ENCODE assay signal across 11 mouse cellular contexts in genomic region chr7:24391077-24391476, GRCm38 (mm10). TPM values are rescaled to one million over a fixed set of nuclear protein-coding genes. Genes with fewer than 3 reads are reported as not detected.
DNase-seq lines count a peak whose midpoint lies in the region; ATAC-seq and TF ChIP-seq lines count a peak whose summit lies in the region.
"Had no signal": no experiment of that assay in that cellular context is flagged by ENCODE, and none has a peak within 500 bp of the region (broad histone marks: within the 10 kb centered on the region; RNA-seq: fewer than 3 reads in every experiment).

No protein-coding gene starts in this region.

- ATAC-seq in lung, postnatal 0 days: 0 out of 2 replicates have a peak, but pooled peaks have one; percentile 55
- peak; percentile 72 for ATAC-seq in stomach, postnatal 0 days (ENCODE audit: low FRiP score, low TSS enrichment)
- no peak for ATAC-seq in megakaryocyte, adult 5-6 weeks (ENCODE audit: poor library complexity, severe bottlenecking)

- WGBS in lung, postnatal 0 days: 12% methylated on average over 5 of the region's 5 CpGs
- WGBS in stomach, postnatal 0 days: 5% methylated on average over 5 of the region's 5 CpGs

- no peaks in the 10 kb centered on the region for H3K36me3 ChIP-seq in lung, postnatal 0 days (ENCODE audit: insufficient read depth, low read length)
- H3K36me3 ChIP-seq in stomach, postnatal 0 days (ENCODE audit: control insufficient read depth, insufficient read depth, low read length): no peaks in the 10 kb centered on the region
- H3K36me3 ChIP-seq: heart, embryonic 15.5 days had no signal

- TF ChIP-seq EP300 in lung, postnatal 0 days (IDR thresholded peaks at IDR 0.05): no peak
- no peak for TF ChIP-seq EP300 in stomach, postnatal 0 days (optimal IDR thresholded peaks at IDR 0.05)

- DNase-seq in adrenal gland, adult (ENCODE audit: inconsistent age in 2 of 2, low spot score in 1 of 2): peak; percentile 64 to 69
- DNase-seq in adrenal gland, postnatal 10 days: no peak
- no peak for DNase-seq in lung, postnatal 0 days (ENCODE audit: low spot score)
- DNase-seq in lung, adult 18-20 months: no peak
- DNase-seq in kidney, postnatal 4 days: peak; percentile 39 to 58
- DNase-seq in stomach, postnatal 0 days (ENCODE audit: low spot score): peak; percentile 39
- DNase-seq in c-Kit-positive CD71-positive TER-119-positive erythroid progenitor cells, embryonic 14.5 days (ENCODE audit: low spot score): no peak
- DNase-seq: cerebellum, postnatal 25 days had no signal

- H3K4me2 ChIP-seq in lung, postnatal 0 days (replicated peaks; ENCODE audit: low read depth, low read length): no peak overlapping the region
- peak overlapping the region; percentile 34 for H3K4me2 ChIP-seq in stomach, postnatal 0 days (replicated peaks; ENCODE audit: low read depth)
- H3K4me2 ChIP-seq: heart, embryonic 15.5 days; liver, embryonic 15.5 days had no signal

- H3K4me3 ChIP-seq in lung, postnatal 0 days (ENCODE audit: low read depth, low read length): no peak overlapping the region
- H3K4me3 ChIP-seq in stomach, postnatal 0 days (ENCODE audit: low read depth, low read length): no peak overlapping the region
- H3K4me3 ChIP-seq: heart, embryonic 15.5 days; liver, embryonic 15.5 days had no signal

- TF ChIP-seq CTCF in lung, postnatal 0 days (IDR thresholded peaks at IDR 0.05): no peak
- no peak for TF ChIP-seq CTCF in stomach, postnatal 0 days (IDR thresholded peaks at IDR 0.05; ENCODE audit: low read depth)

- no peaks in the 10 kb centered on the region for H3K4me1 ChIP-seq in lung, postnatal 0 days (ENCODE audit: insufficient read depth, low read depth, low read length)
- no peaks in the 10 kb centered on the region for H3K4me1 ChIP-seq in stomach, postnatal 0 days (replicated peaks; ENCODE audit: control insufficient read depth, insufficient read depth)

- H3K9me3 ChIP-seq in lung, postnatal 0 days (ENCODE audit: low read length): no peaks in the 10 kb centered on the region
- no peaks in the 10 kb centered on the region for H3K9me3 ChIP-seq in stomach, postnatal 0 days (ENCODE audit: control insufficient read depth, low read length)
- H3K9me3 ChIP-seq: heart, embryonic 15.5 days; liver, embryonic 15.5 days had no signal

- H3K27ac ChIP-seq in lung, postnatal 0 days (ENCODE audit: low read length): no peak overlapping the region
- peak overlapping the region; percentile 65; the same call in 1 of the 2 replicates for H3K27ac ChIP-seq in stomach, postnatal 0 days (replicated peaks)
- H3K27ac ChIP-seq: heart, embryonic 15.5 days; liver, embryonic 15.5 days had no signal

- no peak overlapping the region for H3K9ac ChIP-seq in lung, postnatal 0 days (replicated peaks; ENCODE audit: low read depth)
- H3K9ac ChIP-seq in stomach, postnatal 0 days (ENCODE audit: low read length): no peak overlapping the region
- H3K9ac ChIP-seq: heart, embryonic 15.5 days; liver, embryonic 15.5 days had no signal

- no peaks in the 10 kb centered on the region for H3K27me3 ChIP-seq in lung, postnatal 0 days (replicated peaks; ENCODE audit: insufficient read depth, low read length)
- no peaks in the 10 kb centered on the region for H3K27me3 ChIP-seq in stomach, postnatal 0 days (ENCODE audit: control insufficient read depth, insufficient read depth, low read length)
- H3K27me3 ChIP-seq: heart, embryonic 15.5 days; liver, embryonic 15.5 days had no signal

RNA-seq across cellular contexts. Expression of gene Smg9, which starts 8.3 kb away (rescaled TPM):
- 10 to 100 TPM; 19.5 to 24.1 TPM for total RNA-seq in adrenal gland, postnatal 10 days (2021)
- polyA plus RNA-seq in lung, postnatal 0 days (2015; fragmentation: Nextera tagmentation; extraction: Ambion mirVana): 15.2 and 16.4 TPM in 2 replicates
- 14.1 and 14.4 TPM in 2 replicates for polyA plus RNA-seq in stomach, postnatal 0 days (2015; fragmentation: Nextera tagmentation; extraction: Ambion mirVana)
- total RNA-seq in megakaryocyte, adult 5-6 weeks (2015): 21.6 and 22.3 TPM in 2 replicates
- total RNA-seq in megakaryocyte, adult 5-6 weeks (2017): 16.7 and 30.3 TPM in 2 replicates

RNA-seq across cellular contexts. Expression of gene Kcnn4, which starts 21.0 kb away (rescaled TPM):
- total RNA-seq in adrenal gland, postnatal 10 days (2021): 1 to 10 TPM; 4.2 to 5.4 TPM
- 2.0 and 2.6 TPM in 2 replicates for polyA plus RNA-seq in lung, postnatal 0 days (2015; fragmentation: Nextera tagmentation; extraction: Ambion mirVana)
- 15.5 and 17.0 TPM in 2 replicates for polyA plus RNA-seq in stomach, postnatal 0 days (2015; fragmentation: Nextera tagmentation; extraction: Ambion mirVana)
- total RNA-seq in megakaryocyte, adult 5-6 weeks (2015): 5.9 and 7.6 TPM in 2 replicates
- total RNA-seq in megakaryocyte, adult 5-6 weeks (2017): 14.2 and 17.0 TPM in 2 replicates

RNA-seq across cellular contexts. Expression of gene Lypd5, which starts 42.1 kb away (rescaled TPM):
- not detected for total RNA-seq in adrenal gland, postnatal 10 days (2021)
- polyA plus RNA-seq in lung, postnatal 0 days (2015; fragmentation: Nextera tagmentation; extraction: Ambion mirVana): not detected in 2 replicates
- polyA plus RNA-seq in stomach, postnatal 0 days (2015; fragmentation: Nextera tagmentation; extraction: Ambion mirVana): 196 and 201 TPM in 2 replicates
- total RNA-seq in megakaryocyte, adult 5-6 weeks (2015): not detected in 2 replicates
- not detected in 2 replicates for total RNA-seq in megakaryocyte, adult 5-6 weeks (2017)
- polyA plus RNA-seq: liver, embryonic 15.5 days had no signal

RNA-seq across cellular contexts. Expression of gene Tescl, which starts 57.3 kb away (rescaled TPM):
- total RNA-seq in adrenal gland, postnatal 10 days (2021): under 1 TPM; 0.36 to 0.42 TPM
- polyA plus RNA-seq in lung, postnatal 0 days (2015; fragmentation: Nextera tagmentation; extraction: Ambion mirVana): 0.27 TPM in 2 replicates
- polyA plus RNA-seq in stomach, postnatal 0 days (2015; fragmentation: Nextera tagmentation; extraction: Ambion mirVana): 0.15 and 0.42 TPM in 2 replicates
- not detected in 2 replicates for total RNA-seq in megakaryocyte, adult 5-6 weeks (2015)
- total RNA-seq in megakaryocyte, adult 5-6 weeks (2017): not detected in 2 replicates
- polyA plus RNA-seq: heart, embryonic 15.5 days; liver, embryonic 15.5 days had no signal

Comparison
In these comparisons a context has a peak if more than half of its experiments do, and no peak if none do; other contexts are left out.
1. DNase-seq: peak in adrenal gland, adult (2 of 2), kidney, postnatal 4 days (2 of 2) and stomach, postnatal 0 days (single experiment); none in adrenal gland, postnatal 10 days (single experiment), lung, postnatal 0 days (single experiment), lung, adult 18-20 months (0 of 2) and c-Kit-positive CD71-positive TER-119-positive erythroid progenitor cells, embryonic 14.5 days (single experiment).